Mouse (Mus musculus): ENCODE data around the gene Fgf23.

GRCm38 (mm10) chr6:127050847-127051246, 21.9 kb upstream of the Fgf23 start:
- TF ChIP-seq POLR2A (IDR thresholded peaks at IDR 0.05; ENCODE audit: low read depth, low read length) = no peak
- no peak for TF ChIP-seq CTCF (conservative IDR thresholded peaks at IDR 0.05; ENCODE audit: insufficient read depth, insufficient read length, low read depth, low read length)
